Mouse (Mus musculus) heart, postnatal 36 days (tissue): ENCODE measurements at regions not wholly inside any gene's neighbourhood (a gene's known extent, or its start where the extent isn't known, plus 50 kb on each side); places are given as distances from the start of the nearest gene placed in this dataset.
A peak's percentile ranks its signal among the peaks of the same experiment; 100 is the strongest.
"Not testable (repeated sequence)": the region's sequence is repeated elsewhere in the genome, so short reads cannot be mapped to it uniquely, and the experiment has no call there.

Experiments
- DNase-seq, 2 experiments: peaks; one replicate each; pipeline ENCODE4 v3.0.0; 2021 to 2022
- intact Hi-C: fragments of 180-260 bp; cut with DNase I; formaldehyde crosslinking; loops from one replicate; pipeline ENCODE4 v1.15.1; 2025

DNA sequence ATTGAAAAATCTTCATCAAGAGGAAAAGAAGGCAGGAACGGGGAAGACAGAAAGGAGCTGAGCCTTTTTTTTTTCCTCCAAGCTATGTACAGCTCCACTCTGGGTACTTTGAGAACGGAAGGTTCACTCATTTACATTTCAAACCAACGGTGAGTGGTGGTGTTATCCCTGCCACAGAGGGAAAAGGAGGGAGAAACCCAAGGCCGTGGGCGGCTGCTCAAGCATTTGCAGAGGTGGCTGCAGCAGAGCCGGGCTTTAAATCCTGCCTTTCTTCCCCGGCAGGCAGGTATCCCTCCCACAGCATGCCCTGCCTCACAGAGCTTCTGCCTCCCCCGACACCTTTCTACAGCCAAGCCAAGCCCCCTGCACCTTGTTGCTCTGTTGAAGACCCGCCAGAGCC lies 212.2 kb downstream of the 3100002H09Rik start:
- DNase-seq, result no peak
- intact Hi-C loops, result loop anchor here (5.0 kb wide), 1 partner anchor 161 kb away; no protein-coding TSS in a partner anchor

DNA sequence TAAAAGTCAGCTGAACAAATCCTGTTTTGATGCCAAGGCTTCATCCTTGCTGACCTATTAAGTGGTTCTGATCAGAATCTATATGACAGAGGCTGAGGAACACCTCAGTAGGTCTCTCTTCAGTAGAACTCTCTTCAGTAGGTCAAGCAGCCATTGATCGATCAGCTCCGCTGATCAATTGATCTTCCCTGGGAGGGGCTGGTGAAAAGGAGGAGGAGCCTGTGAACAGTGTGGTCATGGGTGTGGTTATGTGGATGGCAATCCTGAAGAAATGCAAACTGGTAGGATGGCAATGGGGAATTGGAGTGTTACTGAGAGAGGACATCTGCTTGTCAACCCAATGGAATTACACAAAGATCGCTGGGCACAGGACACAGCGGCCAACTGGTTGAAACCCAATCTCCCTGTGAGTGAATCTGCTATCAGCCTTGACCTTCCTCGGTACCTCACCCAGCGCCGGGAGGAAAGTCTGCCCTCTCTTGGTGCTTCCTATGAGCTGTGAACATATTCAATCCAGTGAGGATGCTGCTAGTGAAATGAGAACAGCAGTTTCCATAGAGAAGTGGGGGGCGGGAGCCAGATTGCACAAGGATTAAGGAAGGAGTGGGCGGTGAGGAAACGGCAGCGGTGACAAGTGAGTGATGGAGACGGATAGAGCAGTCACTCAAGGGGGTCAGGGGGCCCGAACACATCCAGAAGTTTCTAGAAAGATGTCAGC lies 213.9 kb downstream of the 3100002H09Rik start:
- intact Hi-C loops, result loop anchor here (5.0 kb wide), 1 partner anchor 159 kb away; no protein-coding TSS in a partner anchor
- DNase-seq, result no peak

DNA sequence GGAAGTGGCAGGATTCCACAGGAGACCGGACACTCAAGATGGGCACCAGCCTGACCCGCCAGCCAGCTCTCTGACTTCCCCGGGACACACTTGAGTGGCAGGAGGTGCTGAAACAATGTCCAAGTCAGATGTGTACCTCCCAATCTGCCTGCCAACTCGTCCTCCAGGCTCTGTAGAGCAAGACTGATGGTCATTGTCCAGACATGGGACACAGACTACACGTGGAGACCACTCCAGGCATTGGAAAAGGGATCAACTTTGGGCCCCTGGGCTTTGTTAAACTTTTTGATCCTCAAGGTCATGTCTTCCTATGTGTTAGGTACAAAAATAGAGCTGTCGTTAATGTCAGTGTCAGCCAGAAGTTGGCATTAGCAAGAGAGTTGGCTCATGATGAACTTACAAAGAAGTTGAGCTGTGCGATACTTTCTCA lies 214.6 kb downstream of the 3100002H09Rik start:
- intact Hi-C loops, result loop anchor here (5.0 kb wide), 1 partner anchor 159 kb away; no protein-coding TSS in a partner anchor
- DNase-seq, result peak; percentile 15 to 44

DNA sequence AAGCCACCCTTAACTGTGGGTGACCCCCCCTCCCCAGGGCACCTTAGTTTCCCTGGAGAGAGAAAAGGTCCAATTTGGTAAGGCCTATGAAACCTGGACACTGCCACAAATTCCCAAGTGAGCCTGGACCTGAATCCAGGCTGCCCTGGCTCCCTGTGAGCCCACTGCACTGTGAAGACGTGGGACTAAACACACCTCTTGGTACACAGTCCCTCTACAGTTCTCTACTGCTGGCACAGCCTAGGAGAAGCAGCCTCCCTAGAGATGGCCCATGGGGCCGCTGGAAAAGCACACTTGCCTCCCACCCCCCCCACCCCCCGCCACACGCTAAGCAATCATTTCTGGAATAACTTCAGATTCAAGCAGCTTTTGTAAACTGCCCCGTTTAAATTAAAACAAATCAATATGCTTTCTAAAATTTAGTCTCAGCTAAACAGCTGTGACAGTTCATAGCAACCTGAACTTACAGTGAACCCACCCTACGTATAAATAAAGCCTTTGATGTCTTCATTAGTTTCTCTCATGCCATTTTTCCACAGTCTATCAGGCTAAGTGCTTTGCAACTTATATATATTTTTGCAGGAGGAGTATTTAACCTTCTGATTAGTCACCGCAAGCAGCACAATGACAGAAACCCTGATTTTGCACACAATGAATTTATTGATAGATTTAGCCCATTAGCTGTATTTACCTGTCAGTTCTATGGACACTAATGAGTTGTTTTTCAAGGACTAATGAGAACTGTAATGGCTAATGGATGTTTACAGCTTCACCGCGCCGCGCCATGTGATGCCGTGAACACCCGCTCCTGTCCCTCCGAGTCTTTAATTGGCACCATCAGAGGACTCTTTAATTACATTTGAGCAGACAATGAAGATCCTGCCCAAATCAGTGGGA lies 215.3 kb downstream of the 3100002H09Rik start:
- DNase-seq, result no peak
- intact Hi-C loops, result loop anchor here (5.0 kb wide), 1 partner anchor 158 kb away; no protein-coding TSS in a partner anchor

DNA sequence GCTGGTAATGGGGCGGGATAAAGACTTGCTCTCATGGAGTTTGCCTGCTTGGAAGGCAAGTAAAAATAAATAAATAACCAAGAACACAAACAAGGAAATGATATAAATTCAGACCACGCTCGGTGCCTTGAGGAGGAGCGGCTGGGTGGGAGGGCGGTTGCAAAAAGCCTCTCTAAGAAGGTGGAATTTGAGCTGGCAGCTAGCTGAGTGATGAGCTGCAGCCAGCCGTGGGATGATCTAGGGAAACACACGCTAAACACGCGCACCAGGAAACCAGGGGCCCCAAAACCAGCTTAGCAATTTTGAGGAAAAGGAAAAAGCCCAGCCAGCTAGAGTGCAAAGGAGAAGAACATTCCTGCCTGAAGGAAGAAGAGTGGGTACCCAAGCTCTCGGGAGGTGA lies 217.0 kb downstream of the 3100002H09Rik start:
- DNase-seq, result no peak
- intact Hi-C loops, result no loop called here

DNA sequence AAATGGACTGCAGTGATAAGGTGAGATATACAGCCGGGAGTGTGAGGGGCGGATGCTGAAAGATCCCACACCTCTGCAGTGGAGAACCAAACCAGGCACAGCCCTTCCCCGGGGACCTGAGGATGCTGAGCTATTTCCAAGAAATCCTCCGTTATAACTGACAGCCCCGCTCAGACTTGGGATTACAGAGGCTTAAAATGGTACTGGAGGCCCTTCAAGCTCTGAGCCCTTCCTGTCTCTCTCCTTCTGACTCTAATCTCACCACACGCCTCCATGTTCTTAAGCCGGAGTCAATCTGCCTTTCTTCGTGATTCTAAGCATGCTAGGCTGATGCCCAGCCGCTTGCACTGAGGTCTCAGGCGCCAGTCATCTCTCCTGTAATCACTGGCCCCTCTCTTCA lies 221.5 kb downstream of the 3100002H09Rik start:
- no peak for DNase-seq
- intact Hi-C loops, result no loop called here

DNA sequence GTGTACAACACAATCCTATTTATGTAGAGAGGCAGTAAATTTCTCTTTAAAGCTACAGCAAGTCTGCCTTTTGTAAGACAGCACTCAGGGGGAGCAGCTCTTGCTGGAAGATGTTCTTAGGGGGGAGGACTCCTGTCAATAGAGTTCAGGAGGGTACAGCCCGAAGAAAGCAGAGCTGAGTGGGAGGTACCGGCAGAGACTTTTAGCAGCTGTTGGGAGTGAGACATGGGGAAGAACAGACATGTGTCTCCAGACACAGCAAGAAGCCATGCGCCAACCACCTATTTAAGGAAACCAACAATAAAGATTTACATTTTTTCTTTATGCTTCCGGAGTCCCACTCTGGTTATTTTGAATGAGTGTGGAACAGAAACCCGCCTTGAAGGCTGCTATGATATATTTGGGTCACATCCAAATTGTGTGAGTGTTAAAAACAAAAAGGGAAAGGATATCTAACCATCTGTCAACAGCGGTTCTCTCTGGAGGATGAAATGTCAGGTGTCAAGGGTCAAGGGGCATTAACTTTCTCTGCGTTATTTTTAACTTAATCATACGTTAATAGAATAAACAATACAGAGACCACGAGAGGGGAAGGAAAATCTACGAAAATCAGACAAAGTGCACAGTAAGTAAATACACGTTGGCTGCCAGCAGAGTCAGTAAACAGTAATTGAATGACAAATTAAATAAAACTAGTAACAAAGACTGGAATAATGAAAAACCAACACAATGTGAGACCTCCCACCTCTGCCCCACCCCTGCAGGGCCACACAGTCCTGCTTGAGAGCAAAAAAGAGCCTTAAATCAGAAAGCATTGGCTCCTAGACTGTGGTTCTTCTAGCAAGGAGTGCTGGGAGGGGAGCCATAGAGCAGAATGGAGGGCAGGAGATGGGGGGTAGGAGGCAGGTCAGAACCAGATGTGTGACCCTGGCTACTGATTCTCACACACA lies 225.2 kb downstream of the 3100002H09Rik start:
- DNase-seq, result no peak
- intact Hi-C loops, result no loop called here

DNA sequence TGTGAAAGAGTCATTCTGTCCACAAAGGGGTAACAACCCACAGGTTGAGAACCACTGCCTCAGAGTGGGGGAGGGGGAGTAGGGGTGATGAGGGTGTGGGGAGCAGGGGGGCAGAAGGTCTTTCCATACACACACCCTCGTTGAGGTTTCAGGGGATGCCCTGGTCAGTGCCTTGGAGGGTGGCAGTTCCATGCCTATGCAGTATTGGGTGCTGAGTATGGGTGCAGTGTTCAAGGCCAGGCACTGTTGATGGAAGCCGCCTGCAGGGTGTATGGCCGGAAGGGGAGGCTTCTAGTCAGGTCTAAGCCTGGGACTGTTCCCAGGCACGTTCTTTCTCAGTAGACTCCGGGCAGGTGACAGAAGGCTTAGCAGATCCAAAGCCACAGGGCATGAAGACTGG lies 234.1 kb downstream of the 3100002H09Rik start:
- no peak for DNase-seq
- intact Hi-C loops, result no loop called here

DNA sequence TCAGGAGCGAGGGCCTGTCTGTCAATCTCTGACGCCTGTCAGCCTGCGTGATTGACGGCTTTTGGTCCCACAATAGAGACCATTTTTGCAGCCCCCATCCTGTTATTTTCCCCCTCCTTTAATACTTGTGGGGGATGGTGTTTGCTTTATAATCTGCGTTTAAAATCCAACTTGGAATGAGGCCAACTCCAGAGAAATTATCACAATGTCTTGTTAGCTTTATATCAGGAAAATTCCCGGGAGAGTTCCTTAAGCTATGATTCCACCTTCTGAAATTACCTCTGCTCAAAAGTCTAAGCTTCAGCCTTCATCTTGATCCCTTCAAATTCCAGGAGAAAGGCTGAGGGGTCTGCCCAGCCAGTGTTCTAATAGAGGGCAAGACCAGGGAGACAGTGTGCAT lies 235.0 kb downstream of the 3100002H09Rik start:
- intact Hi-C loops, result no loop called here
- DNase-seq, result no peak

DNA sequence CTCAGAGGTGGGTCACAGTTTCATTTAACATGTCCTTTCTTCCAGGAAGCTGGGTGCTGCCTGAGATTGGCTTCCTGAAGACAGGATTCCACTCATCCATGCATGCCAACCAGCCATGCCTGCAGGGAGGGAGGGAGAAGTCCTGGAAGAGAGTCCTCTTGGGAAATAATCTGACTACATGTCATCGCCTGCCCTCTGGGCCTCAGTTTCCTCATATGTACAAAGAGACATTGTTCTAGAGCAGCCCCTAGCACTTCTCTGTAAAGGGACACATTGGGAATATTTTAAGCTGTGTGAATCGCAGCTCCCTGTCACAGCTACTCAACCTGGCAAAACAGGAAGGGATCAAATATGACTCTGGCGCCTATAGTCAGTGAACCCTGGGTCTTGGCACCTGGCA lies 241.8 kb downstream of the 3100002H09Rik start:
- DNase-seq, result no peak
- intact Hi-C loops, result no loop called here

DNA sequence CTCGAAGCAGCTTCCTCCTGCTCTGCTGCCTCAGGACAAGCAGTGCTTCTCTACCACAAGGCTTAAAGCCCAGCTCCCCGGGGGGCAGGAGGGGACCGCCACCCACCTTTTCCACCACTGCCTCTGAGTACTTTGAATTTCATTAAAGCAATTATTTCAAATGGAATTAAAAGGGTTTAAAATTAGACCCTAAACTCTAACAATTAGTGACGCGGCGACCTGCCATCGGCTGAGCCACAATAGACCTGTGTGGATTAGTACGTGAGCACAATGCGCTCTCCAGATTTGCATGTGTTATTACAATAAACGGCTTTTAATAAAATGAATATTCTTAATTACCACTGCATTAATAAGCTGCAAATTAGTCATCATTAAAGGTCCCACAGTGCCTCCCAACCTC lies 242.5 kb downstream of the 3100002H09Rik start:
- intact Hi-C loops, result no loop called here
- no peak for DNase-seq

DNA sequence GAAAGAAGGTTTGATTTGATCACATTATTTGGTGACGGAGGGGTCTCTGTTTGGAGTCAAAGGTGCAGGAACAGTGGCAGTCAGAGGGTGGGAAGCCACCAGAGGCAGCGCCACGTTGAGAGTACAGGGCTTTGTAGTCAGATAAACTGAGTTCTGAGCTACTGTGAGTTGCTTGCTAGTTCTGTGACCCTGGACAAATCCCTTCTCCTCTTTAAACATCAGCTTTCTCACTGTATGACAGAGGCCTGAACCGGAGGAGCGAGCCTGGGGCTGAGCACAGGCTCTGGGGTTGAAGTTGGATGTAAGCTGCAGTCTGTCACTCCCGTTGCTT lies 250.1 kb downstream of the 3100002H09Rik start:
- intact Hi-C loops, result no loop called here
- DNase-seq, result no peak

DNA sequence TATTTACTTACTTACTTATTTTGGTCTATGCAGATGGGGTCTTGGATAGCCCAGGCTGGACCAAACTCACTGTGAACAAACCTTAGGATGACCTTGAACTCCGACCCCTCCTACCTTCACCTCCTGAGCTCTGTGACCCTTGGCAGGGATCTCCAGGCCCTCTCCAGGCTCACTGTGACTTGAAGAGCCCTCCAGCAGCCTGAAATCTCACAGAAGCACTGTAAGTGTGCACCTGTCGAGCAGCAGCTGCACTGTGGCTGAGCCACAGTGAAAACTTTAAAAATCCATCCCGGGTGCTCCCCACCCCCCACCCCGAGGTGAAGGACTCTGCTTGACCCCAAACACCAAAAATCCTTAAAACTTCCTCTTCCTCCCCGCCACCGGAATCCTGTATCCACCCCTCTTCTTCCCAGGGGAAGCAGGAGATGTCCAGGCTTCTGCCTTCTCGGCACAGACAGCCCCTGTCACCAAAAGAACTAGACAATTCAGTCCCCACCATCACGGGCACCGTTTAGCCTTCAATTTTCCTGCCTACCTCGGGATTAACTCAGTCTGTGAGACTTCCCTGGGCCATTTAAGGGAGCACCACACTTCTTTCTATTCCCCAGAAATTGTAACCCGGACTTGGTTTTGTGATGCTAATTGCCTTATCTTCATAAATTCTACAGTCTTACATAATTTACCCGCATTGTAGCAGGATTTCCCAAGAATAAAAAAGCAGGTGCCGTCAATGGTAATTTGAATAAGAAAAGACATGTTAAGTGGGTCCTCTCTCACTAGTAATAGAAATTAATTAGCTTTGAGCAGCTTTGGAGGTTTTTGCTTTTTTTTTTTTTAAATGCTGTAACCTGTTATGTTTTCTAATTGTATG lies 250.7 kb downstream of the 3100002H09Rik start:
- intact Hi-C loops, result no loop called here
- no peak for DNase-seq

DNA sequence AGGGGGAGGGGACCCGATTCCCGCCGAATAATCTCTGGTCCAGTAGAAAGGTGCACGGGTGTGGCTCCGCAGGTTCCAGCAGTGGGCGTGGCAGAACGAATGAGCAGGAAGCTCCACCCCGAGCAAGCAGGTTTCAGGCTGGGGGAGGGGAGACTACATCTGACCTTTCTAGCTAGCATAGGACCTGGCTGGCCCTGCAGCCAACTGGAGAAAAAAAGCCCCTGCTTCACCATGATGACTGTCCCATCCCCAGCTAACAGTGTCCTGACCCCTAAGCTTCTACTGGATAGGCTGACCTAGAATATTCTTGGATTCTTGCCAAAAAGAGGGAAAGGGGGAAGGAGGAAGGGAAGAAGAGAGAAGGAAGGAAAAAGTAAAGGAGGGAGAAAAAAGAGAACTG lies 252.1 kb downstream of the 3100002H09Rik start:
- DNase-seq, intact Hi-C loops: not testable (repeated sequence)

DNA sequence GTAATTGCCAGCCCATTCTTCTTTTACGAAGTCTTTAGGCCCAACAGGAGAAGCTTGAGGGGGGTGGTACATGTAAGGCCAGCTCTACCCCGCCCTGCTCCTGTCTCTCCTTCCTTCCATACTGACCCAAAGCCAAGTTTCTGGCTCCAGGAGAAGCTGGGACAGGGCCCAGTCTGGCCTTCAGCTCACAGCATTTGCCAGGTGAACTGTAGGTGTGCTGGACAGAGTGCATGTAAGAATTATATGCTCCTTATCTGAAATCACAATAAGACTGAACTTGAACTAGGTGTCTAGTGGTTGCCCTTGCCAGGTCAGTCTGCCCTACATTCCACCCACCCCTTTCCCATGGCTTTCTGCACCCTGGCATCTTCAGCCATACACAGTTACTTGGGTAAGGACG lies 260.2 kb downstream of the 3100002H09Rik start:
- intact Hi-C loops, result loop anchor here (2.0 kb wide), 1 partner anchor 16 kb away; no protein-coding TSS in a partner anchor
- DNase-seq, result no peak

DNA sequence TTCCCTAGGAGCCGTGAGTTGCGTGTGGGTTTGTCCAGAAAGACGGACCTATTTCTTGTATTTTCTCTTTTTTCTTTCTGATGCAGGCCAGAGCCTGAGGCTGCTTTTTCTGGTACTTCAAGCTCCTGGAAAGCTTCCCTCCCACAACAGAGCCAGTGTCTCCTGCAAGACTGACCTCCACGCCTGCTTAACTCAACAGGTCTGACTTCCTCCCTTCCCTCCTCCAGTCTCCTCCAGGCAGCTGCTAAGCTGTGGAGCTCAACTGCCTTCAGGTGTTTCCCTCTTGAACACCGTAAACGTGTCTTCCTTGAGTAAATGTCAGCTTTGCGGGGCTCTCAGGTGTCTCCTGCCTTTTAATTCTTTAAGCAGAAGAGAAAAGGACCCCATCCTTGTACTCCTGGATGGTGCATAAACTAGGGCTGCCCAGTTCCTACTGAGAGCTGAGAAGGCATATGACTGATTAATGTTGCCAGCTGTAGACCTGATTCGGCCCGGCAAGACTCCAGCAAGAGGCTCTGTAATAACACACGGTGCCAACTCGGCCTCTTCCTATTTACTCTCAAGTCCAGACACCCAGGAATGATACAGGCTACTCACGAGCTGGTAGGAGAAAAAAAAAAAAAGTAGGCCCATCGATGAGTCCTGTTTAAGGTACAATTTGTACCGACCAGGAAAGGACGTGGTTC lies 260.9 kb downstream of the 3100002H09Rik start:
- no peak for DNase-seq
- intact Hi-C loops, result loop anchor here (2.0 kb wide), 1 partner anchor 17 kb away; no protein-coding TSS in a partner anchor

DNA sequence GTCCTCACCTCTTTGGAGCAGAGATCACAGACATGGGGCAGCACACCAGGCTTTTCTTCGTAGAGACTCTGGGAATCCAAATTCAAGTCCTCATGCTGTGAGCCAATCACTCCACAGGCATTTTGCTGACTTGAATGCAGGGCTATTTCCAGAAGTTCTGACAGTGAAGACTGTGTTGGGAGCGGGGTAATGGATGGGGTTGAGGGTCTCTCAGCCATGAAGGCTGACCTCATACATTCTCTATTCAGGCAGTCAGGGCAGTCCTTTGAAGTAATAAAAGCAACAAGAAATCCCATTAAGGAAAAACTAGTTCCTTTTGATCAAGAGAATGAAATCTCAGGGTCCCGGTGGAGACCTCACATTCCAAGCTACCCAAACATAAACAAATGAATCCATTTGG lies 261.5 kb downstream of the 3100002H09Rik start:
- intact Hi-C loops, result no loop called here

DNA sequence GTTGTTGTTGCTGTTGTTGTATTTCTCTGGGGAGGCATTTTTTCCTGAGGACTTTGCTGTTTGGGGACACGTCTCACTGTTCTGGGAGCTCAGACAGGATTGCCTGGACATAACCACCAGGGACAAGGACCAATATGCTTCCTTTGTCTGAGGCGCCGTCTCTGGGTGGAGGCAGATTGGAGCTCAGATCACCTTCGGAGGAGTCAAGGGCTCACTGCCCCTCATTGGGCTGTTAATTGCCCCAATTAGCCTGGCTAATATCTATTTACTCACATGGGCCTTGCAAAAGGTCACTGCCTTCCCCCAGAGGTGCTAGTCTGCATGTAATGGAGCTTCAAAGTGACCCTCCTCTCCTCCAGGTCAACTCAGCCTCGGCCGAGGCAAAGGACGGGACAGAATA lies 270.5 kb downstream of the 3100002H09Rik start:
- intact Hi-C loops, result no loop called here
- DNase-seq, result no peak

More for the DNA sequence above, 261.5 kb downstream of the 3100002H09Rik start:
- DNase-seq, result no peak

DNA sequence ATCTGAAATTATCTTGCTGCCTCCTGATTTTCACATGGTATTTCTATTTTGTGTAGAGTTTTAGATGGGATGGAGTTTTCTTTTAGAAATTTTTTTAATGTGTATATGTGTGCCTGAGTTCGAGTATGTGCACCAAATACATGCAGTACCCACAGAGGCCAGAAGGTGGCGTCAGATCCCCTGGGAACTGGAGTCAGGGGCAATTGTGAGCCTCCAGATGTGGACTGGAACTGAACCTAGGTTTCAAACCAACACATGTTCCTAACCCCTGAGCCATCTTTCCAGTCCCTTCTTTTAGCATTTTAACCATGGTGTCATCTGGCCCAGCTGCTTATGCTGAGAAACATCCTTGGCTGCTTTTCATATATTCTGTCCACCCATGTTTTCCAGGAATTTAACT lies 274.9 kb downstream of the 3100002H09Rik start:
- intact Hi-C loops, result no loop called here
- no peak for DNase-seq
